Mouse (Mus musculus) liver, embryonic 13.5 days (tissue): Measurements from ENCODE around the gene Xrcc2. TPM values are rescaled to one million over a fixed set of nuclear protein-coding genes. Genes with fewer than 3 reads are reported as not detected.
"Not testable (repeated sequence)": the region's sequence is repeated elsewhere in the genome, so short reads cannot be mapped to it uniquely, and the experiment has no call there.

Source experiments
- ATAC-seq: fragments of 200-750 bp; cut with Nextera tagmentation; 2 replicates; pipeline ENCODE4 v1.8.0; 2017; ENCODE audit warnings: low read depth, mild to moderate bottlenecking, moderate number of reproducible peaks, moderate library complexity
- DNase-seq: peaks from one replicate; pipeline ENCODE4 v3.0.0; 2022
- H3K27ac ChIP-seq: fragments of 300-500 bp; sonication (generic); 2 replicates; pipeline ENCODE4 v1.5.1; 2015; ENCODE audit warnings: moderate library complexity, mild to moderate bottlenecking, inconsistent platforms
- H3K27me3 ChIP-seq: fragments of 300-500 bp; sonication (generic); 2 replicates; pipeline ENCODE4 v1.6.1; 2015; ENCODE audit warnings: mild to moderate bottlenecking, inconsistent platforms
- H3K36me3 ChIP-seq: fragments of 300-500 bp; sonication (generic); 2 replicates; pipeline ENCODE4 v1.6.1; 2015; ENCODE audit warnings: mild to moderate bottlenecking, inconsistent platforms
- H3K4me1 ChIP-seq: fragments of 300-500 bp; sonication (generic); replicated peaks from 2 replicates; pipeline ENCODE4 v1.6.1; 2015; ENCODE audit warnings: inconsistent platforms
- H3K4me2 ChIP-seq: fragments of 300-500 bp; sonication (generic); 2 replicates; pipeline ENCODE4 v1.6.1; 2015; ENCODE audit warnings: inconsistent platforms, mild to moderate bottlenecking, moderate library complexity
- H3K4me3 ChIP-seq: fragments of 300-500 bp; sonication (generic); replicated peaks from 2 replicates; pipeline ENCODE4 v1.5.1; 2015; ENCODE audit warnings: mild to moderate bottlenecking, inconsistent platforms
- H3K9ac ChIP-seq: fragments of 300-500 bp; sonication (generic); 2 replicates; pipeline ENCODE4 v1.6.1; 2015; ENCODE audit warnings: mild to moderate bottlenecking, inconsistent platforms
- H3K9me3 ChIP-seq: fragments of 300-500 bp; sonication (generic); replicated peaks from 2 replicates; pipeline ENCODE4 v1.6.1; 2016; ENCODE audit warnings: inconsistent platforms
- WGBS: fragments of 180-500 bp; shearing (Covaris S2); methylation state at CpG from one replicate; pipeline ENCODE4 v1.1.7; 2015; ENCODE audit not compliant: insufficient replicate concordance; 5-methylcytosine and 5-hydroxymethylcytosine counted together
- polyA plus RNA-seq: library from polyadenylated mRNA; unstranded; fragments of >200 nt; fragmentation: Nextera tagmentation; extraction: Ambion mirVana; gene quantifications from 2 replicates; pipeline ENCODE4 v1.2.1, GENCODE M21; 2015

Gene Xrcc2
- polyA plus RNA-seq, 1 experiment from 2014 or later: 4.3 TPM

DNA sequence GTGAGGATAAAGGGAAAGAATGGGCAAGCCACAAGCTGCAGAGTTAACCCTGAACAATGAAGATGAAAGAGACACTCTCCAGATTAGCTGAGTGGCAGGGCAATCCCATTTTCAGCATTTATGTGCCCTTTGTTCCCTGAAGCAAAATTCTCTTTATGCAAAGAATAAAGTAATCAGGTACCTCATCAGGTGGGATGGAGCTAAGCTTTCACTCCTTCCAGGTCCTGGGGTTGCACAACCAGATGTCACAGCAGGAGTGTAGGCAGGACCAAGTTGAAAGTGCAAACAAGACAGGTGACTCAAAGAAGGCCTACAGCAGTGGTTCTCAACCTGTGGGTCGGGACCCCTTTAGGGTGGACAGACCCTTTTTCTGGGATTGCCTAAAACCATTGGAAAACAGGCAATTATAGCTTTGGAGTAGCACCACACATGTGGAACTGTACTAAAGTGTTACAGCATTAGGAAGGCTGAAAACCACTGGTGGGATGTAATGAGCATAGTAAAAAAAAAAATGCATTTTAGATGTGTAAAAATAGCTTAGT is 18.6 kb upstream of the Xrcc2 start:
- H3K27ac ChIP-seq: no peak overlapping the region
- H3K27me3 ChIP-seq: no peaks in the 10 kb centered on the region
- WGBS: 24% methylated on average over 1 of the region's 1 CpGs
- H3K4me3 ChIP-seq: no peak overlapping the region
- no peaks in the 10 kb centered on the region for H3K9me3 ChIP-seq
- no peaks in the 10 kb centered on the region for H3K4me1 ChIP-seq
- DNase-seq: no peak
- no peak overlapping the region for H3K9ac ChIP-seq
- no peaks in the 10 kb centered on the region for H3K36me3 ChIP-seq
- ATAC-seq: no peak
- H3K4me2 ChIP-seq: no peak overlapping the region

DNA sequence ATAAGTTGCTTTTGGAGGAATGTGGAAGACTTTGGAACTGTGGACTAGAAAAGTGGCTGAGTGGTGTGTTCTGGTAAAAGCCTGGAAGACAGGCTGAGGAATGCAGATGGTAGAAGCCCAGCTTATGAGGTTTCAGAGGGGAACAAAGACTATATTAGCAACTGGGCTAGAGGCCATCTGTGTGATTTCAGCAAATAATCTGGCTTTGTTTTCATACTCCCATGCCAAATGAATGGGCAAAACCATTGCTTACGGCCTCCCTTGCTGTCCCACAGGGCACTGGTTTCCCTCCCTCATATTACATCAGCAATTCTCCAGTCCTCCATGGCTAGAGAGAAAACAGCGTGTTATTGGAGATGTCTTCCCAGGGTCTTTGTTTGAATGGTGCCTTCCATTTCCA is 17.4 kb upstream of the Xrcc2 start:
- no peak overlapping the region for H3K9ac ChIP-seq
- ATAC-seq (no peak), DNase-seq (no peak)
- no peaks in the 10 kb centered on the region for H3K36me3 ChIP-seq
- no peak overlapping the region for H3K27ac ChIP-seq
- no peaks in the 10 kb centered on the region for H3K9me3 ChIP-seq
- no peaks in the 10 kb centered on the region for H3K27me3 ChIP-seq
- H3K4me1 ChIP-seq: no peaks in the 10 kb centered on the region
- 45% methylated on average over 2 of the region's 2 CpGs for WGBS
- H3K4me2 ChIP-seq: no peak overlapping the region
- H3K4me3 ChIP-seq: no peak overlapping the region

DNA sequence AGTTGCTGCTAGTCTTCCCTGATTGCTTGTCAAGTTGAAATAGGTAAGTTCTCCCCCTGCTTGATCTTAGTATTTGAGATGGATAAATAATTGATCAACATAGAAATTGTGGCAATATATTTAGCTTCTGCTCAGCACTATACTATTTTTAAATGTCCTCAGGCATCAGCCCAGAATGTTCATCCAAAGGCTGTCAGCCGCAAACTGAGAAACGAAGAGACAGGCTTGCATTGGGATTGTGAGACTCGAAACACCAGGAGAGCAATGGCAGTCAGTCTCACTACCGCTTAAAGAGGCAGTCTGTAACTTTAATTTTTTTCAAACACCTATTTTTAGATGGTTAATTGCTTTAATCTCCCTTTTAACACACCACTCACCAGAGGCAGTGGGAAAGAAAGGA is 13.8 kb upstream of the Xrcc2 start:
- Histone ChIP-seq H3K36me3 (no peaks in the 10 kb centered on the region), H3K27ac (no peak overlapping the region), H3K4me1 (no peaks in the 10 kb centered on the region), H3K4me3 (no peak overlapping the region), H3K27me3 (no peaks in the 10 kb centered on the region), H3K4me2 (no peak overlapping the region), H3K9ac (no peak overlapping the region), H3K9me3 (no peaks in the 10 kb centered on the region)
- no peak for ATAC-seq
- WGBS: 75% methylated on average over 4 of the region's 4 CpGs
- no peak for DNase-seq

DNA sequence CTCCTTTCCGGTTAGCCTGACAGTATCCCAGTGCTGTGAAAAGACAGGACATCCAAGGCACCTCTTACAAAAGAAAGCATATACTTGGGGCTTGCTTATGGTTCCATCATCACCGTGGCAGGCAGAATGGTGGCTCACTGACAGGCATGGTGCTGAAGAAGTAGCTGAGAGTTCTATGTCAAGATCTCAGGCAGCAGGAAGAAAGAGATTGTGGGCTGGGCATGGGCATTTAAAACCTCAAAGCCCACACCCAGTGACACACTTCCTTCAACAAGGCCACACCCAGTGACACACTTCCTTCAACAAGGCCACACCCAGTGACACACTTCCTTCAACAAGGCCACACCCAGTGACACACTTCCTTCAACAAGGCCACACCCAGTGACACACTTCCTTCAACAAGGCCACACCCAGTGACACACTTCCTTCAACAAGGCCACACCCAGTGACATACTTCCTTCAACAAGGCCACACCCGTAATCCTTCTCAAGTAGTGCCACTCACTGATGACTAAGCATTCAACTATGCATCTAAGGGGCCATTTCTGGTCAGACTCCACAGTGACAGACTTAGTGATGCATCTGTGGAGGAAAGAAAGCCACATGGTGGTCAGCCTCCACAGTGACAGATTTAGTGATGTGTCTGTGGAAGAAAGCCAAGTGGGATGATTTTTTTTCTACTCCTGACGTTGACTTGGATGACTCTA is 7.5 kb upstream of the Xrcc2 start:
- not testable (repeated sequence) for H3K36me3 ChIP-seq, H3K4me1 ChIP-seq, H3K4me3 ChIP-seq, H3K27ac ChIP-seq, H3K9ac ChIP-seq, ATAC-seq, H3K27me3 ChIP-seq, H3K4me2 ChIP-seq, DNase-seq, H3K9me3 ChIP-seq
- WGBS: 85% methylated on average over 4 of the region's 4 CpGs

DNA sequence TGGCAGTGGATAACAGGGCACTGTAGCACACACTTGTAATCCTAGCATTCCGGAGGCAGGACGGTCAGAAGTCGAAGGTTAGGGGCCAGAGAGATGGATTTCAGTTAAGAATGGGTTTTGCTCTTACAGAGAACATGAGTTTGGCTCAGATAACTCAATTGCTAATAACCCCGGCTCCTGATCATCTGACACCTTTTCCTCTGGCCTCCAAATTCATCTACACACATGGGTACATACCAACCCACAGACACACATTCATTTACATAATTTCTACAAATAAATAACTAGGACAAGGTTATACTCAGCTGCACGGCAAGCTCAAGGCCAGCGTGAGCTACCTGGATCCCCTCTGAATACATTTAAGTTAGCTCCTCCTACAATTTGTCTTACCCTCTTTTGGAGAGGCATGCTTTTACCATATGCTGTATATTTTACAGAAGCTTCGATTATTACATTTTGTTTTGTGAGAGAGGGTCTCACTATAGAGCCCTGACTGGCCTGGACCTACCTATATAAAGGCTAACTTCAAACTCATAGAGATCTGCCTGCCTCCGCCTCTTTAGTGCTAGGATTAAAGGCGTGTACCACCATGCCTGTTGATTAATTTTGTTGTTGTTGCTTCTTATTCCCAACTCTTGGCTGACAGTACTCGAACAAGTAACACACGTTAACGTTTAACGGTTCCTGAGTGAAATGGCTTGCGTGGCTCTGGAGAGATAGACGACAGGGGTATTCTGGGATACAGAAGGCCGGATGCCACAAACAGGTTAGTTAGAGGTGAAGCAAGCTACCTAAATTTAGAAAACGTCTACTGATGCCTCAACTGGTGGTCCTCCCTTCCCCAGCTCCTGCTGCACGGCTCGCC is 691 bp downstream of the Xrcc2 start:
- DNase-seq: no peak

DNA sequence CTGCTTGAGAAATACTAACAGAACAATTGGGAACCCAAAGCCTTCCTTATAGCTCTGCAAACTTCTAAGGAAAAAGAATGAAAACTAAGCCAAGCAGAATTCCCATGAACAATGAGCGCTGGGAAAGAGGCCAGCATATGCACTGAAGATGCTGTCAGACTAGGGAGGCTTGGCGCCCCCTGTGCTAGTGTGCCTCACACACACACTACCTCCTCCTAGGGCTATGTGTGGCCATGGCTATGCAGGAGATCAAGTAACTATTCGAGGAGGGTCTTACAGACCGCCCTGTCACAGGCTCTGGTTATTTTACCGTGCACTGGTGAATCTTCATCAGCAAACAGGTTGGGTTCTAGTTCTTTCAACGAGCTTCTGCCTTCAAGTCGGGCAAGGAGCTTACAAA is 7.7 kb downstream of the Xrcc2 start:
- Histone ChIP-seq H3K4me3 (no peak overlapping the region), H3K27me3 (no peaks in the 10 kb centered on the region), H3K4me2 (no peak overlapping the region), H3K36me3 (peaks cover 73% of the 10 kb centered on the region), H3K27ac (no peak overlapping the region), H3K9me3 (no peaks in the 10 kb centered on the region), H3K4me1 (no peaks in the 10 kb centered on the region), H3K9ac (no peak overlapping the region)
- WGBS: 77% methylated on average over 7 of the region's 7 CpGs
- DNase-seq (no peak), ATAC-seq (no peak)

More for the DNA sequence above, 691 bp downstream of the Xrcc2 start:
- Histone ChIP-seq H3K4me2 (peak overlapping the region; percentile 69), H3K4me1 (peaks cover 15% of the 10 kb centered on the region), H3K36me3 (peaks cover 27% of the 10 kb centered on the region), H3K27me3 (no peaks in the 10 kb centered on the region), H3K4me3 (peak overlapping the region; percentile 72), H3K27ac (peak overlapping the region; percentile 74), H3K9me3 (no peaks in the 10 kb centered on the region), H3K9ac (peak overlapping the region; percentile 78)
- peak; percentile 28 for ATAC-seq
- WGBS: 16% methylated on average over 19 of the region's 19 CpGs

DNA sequence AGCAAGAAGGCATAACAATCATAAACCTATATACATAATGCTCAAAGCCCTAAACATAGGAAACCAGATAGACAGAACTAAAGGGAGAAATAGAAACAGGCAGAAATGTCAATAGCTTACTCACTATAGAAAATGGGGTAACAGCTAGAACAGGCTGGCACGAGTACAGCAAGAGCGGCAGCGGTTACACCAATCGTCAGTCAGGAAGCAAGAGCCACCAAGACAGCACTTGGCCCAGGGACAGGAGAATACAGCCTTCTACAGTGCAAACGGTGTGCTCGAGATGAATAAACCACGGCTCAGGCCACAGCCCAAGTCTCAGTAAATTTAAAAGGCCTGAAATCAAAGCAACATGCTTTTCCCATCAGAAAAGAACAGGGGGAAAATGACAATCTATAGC is 9.4 kb downstream of the Xrcc2 start:
- ATAC-seq (no peak), DNase-seq (no peak)
- peaks cover 74% of the 10 kb centered on the region for H3K36me3 ChIP-seq
- H3K9ac ChIP-seq: no peak overlapping the region
- no peak overlapping the region for H3K4me2 ChIP-seq
- H3K27ac ChIP-seq: no peak overlapping the region
- H3K4me1 ChIP-seq: no peaks in the 10 kb centered on the region
- H3K27me3 ChIP-seq: no peaks in the 10 kb centered on the region
- H3K4me3 ChIP-seq: no peak overlapping the region
- WGBS: 83% methylated on average over 7 of the region's 7 CpGs
- no peaks in the 10 kb centered on the region for H3K9me3 ChIP-seq

DNA sequence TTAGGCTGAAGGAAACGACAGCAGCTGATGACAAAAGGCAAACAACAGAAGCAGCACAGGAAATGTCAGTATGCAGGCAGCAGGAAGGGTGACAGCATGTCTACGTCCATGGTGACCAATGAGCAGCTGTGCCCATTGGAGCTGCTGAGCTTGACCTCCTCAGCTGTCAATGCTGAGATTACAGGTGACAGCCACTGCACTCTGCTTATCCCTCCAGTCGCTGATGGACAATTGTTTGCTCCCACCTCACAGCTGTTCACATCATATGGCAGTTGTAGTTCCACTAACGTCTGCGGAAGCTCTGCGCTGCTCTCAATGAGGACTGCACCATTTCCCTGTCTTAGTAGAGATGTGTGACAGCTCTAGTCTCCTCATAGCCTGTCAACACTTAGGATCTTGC is 9.8 kb downstream of the Xrcc2 start:
- Histone ChIP-seq H3K27ac (no peak overlapping the region), H3K4me2 (no peak overlapping the region), H3K9me3 (no peaks in the 10 kb centered on the region), H3K4me3 (no peak overlapping the region), H3K27me3 (no peaks in the 10 kb centered on the region), H3K36me3 (peaks cover 76% of the 10 kb centered on the region), H3K4me1 (no peaks in the 10 kb centered on the region), H3K9ac (no peak overlapping the region)
- 72% methylated on average over 6 of the region's 6 CpGs for WGBS
- DNase-seq (no peak), ATAC-seq (no peak)

DNA sequence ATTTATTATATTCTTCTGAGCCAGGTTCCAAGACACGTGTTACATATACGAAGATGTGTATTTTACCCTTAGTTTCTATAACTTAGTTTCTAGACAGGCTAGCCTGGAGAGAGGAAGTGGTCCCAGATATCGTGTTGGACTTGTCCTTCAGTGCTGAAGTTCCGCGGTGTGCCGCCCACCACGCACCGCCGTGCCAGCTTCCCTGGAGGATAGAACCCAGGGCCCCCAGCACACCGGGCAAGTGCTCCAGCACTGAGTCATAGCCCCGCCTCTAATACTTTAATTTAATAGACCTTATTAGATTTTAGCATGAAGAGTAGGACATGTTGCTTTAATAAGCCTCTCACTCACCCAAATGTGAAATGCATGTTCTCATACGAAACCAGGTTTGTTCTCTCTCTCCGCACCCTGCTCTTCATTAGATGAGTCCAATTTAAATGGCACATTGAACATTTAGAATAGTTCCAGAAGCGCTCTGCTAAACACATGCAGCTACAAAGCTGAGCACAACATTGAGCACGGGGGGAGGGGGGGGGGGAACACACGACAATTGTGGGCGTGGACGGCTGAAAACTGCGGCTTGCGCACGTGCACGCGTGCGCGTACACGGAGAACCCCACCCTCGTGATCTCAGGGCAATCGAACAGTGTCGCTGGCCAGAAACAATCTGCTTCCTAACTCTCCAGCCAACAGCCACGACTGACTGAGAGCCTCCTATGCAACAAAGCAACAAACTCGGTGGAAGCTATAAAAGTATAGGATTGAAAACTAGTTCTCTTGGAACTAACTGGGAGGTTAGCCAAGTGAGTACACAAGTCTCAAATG is 33.7 kb downstream of the Xrcc2 start:
- H3K9ac ChIP-seq: no peak overlapping the region
- no peak overlapping the region for H3K4me3 ChIP-seq
- DNase-seq (no peak), ATAC-seq (no peak)
- 80% methylated on average over 31 of the region's 31 CpGs for WGBS
- no peak overlapping the region for H3K27ac ChIP-seq
- H3K9me3 ChIP-seq: no peaks in the 10 kb centered on the region
- no peaks in the 10 kb centered on the region for H3K4me1 ChIP-seq
- H3K27me3 ChIP-seq: no peaks in the 10 kb centered on the region
- no peak overlapping the region for H3K4me2 ChIP-seq
- no peaks in the 10 kb centered on the region for H3K36me3 ChIP-seq

DNA sequence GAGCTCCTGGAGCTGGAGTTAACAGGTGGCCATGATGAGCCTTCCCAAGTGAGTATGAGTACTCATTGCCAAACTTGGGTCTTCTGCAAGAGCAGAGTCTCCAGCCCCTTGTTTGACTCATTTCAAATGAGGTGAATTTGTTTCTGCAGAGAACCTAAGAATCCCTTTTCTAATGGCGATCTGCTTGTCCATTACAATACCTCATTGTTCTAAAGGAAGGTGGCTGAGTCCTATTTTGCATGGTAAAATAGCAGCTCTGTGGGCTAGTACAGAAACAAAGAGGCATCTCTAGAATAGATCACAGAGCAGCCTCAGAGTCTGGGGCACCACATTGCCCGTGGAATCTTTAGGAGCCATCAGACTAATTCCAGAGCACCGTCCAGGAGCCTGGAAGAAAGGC is 34.6 kb downstream of the Xrcc2 start:
- no peak for DNase-seq
- Histone ChIP-seq H3K4me1 (no peaks in the 10 kb centered on the region), H3K9ac (no peak overlapping the region), H3K27ac (no peak overlapping the region), H3K36me3 (no peaks in the 10 kb centered on the region), H3K4me3 (no peak overlapping the region), H3K9me3 (no peaks in the 10 kb centered on the region), H3K27me3 (no peaks in the 10 kb centered on the region), H3K4me2 (no peak overlapping the region)
- WGBS: 66% methylated on average over 3 of the region's 3 CpGs
- no peak for ATAC-seq

DNA sequence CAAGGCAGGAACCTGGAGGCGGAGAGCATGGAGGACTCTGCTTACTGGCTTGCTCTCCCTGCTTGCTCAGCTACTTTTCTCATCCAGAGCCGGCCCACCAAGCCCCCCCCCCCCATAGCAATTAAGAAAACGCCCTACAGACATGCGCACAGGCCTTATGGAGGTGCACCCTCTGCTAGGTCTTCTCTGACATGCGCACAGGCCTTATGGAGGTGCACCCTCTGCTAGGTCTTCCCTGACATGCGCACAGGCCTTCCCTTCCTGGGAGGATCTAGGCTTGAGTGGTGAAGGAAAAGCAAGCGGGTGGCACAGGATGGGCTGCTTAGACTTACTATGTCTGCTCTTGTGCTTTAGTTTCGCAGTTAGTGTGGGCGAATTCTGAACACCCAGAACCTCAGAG is 37.3 kb downstream of the Xrcc2 start:
- ATAC-seq (no peak), DNase-seq (no peak)
- H3K9me3 ChIP-seq: no peaks in the 10 kb centered on the region
- no peak overlapping the region for H3K4me3 ChIP-seq
- no peaks in the 10 kb centered on the region for H3K27me3 ChIP-seq
- H3K9ac ChIP-seq: no peak overlapping the region
- H3K27ac ChIP-seq: no peak overlapping the region
- WGBS: 77% methylated on average over 9 of the region's 9 CpGs
- H3K4me1 ChIP-seq: no peaks in the 10 kb centered on the region
- no peak overlapping the region for H3K4me2 ChIP-seq
- H3K36me3 ChIP-seq: no peaks in the 10 kb centered on the region
